Mouse (Mus musculus) 3T3-L1 (cell line): ENCODE measurements around the gene Vmn2r101.

Source experiments
- DNase-seq: peaks from one replicate; pipeline ENCODE4 v3.0.0-alpha.2; 2015; ENCODE audit warnings: low read depth, low spot score

Gene Vmn2r101

DNA sequence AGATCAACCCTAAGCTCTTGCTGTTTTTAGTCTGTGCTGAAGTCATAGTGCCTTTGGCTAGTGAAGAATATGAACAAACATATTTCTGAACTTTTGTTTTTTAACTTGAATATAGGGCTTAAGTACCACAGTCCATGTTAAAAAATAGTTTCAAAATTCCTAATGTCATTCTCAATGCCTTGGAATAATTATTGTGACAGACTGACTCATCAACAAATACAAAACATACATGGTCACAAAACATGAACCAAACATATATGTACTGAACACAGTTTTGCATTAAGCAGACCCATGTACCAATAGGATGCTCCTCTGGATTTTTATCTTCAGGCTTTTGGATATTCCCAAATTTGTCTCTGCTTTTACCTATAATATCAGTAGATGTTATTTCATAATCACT is at the start of gene Vmn2r101:
TSS of gene Vmn2r101 (plus strand) at position 301 of the 400 bp plus-strand sequence.
- DNase-seq, result no peak

DNA sequence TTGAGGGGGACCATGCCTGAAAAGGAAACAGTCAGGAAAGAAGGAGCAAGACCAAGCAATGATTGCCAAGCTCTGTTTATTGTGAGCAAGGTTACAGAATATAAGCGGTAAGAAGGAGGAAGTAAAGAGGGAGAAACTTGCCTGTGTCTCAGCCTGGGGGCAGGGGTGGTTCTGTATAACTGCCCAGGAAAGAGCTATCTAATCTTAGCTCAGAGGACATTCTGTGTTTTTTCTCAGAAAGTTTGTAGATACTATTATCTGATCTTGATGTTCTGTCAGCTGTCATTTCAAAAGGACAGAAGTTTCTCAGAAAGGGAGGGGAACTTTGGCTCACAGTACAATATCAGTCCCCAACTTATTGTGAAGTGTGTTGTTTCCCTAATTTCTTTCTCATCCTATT is 52.3 kb downstream of the Vmn2r101 start:
- DNase-seq, result no peak

DNA sequence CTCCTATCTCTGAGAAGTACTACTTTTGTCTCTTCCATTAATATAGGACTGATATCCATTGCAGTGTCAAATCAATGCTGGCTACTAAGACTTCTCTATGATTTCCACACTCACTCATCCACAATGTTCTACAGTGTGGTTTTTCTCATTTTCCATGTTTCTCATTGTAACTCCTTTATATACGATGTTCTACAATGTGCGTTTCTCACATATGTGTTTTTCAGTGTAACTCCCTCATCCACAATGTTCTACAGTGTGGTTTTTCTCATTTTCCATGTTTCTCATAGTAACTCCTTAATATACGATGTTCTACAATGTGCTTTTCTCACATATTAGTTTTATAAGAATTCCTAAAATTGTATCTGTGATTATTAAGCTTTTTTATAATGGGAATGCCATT is 81.4 kb downstream of the Vmn2r101 start:
- DNase-seq, result no peak

DNA sequence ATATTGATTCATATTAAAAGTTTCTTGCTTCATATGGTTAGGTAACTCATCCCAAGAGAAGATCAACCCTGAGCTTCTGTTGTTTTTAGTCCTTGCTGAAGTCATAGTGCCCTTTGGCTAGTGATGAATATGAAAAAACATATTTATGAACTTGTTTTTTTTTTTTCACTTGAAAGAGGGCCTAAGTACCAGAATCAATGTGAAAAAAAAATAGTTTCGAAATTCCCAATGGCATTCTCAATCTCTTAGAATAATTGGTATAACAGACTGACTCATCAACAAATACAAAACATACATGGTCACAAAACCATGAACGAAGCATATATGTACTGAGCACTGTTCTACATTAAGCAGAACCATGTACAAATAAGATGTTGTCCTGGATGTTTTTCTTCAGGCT is 83.0 kb downstream of the Vmn2r101 start, which contains the start of gene Vmn2r102:
TSS of gene Vmn2r102 (plus strand) at position 301 of the 400 bp plus-strand sequence.
- DNase-seq, result no peak
